Mouse (Mus musculus): ENCODE measurements around the gene Slc25a16. TPM values are rescaled to one million over a fixed set of nuclear protein-coding genes. Genes with fewer than 3 reads are reported as not detected.

Gene Slc25a16
- polyA plus RNA-seq, 1 experiment from 2014 or later, result 18.7 TPM

DNA sequence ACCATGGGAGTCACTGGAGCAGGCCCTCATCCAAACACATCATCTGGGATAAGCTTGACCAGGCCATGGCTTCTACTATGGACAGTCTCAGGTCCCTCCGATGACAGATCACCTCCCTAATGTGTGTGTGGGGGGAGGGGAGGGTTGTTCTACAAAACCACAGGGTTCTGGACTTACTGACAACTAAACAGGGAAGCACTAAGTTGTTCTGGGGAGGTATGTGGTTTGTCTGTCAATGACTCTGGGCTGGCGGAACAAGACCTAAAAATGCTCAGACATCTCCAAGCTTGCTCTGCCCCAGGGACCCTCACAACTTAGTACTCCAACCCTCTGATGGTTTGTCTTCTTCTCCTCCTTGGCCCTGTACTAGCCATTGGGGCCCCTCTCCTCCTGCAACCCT, 9.3 kb upstream of the Slc25a16 start:
- Histone ChIP-seq H3K4me2 (replicated peaks) (no peak overlapping the region), H3K9ac (replicated peaks) (no peak overlapping the region), H3K4me3 (no peak overlapping the region), H3K4me1 (no peaks in the 10 kb centered on the region), H3K36me3 (no peaks in the 10 kb centered on the region), H3K9me3 (no peaks in the 10 kb centered on the region), H3K27ac (replicated peaks) (no peak overlapping the region), H3K27me3 (no peaks in the 10 kb centered on the region)
- no peak for ATAC-seq (replicated peaks)
- WGBS, result 88% methylated on average over 2 of the region's 2 CpGs

DNA sequence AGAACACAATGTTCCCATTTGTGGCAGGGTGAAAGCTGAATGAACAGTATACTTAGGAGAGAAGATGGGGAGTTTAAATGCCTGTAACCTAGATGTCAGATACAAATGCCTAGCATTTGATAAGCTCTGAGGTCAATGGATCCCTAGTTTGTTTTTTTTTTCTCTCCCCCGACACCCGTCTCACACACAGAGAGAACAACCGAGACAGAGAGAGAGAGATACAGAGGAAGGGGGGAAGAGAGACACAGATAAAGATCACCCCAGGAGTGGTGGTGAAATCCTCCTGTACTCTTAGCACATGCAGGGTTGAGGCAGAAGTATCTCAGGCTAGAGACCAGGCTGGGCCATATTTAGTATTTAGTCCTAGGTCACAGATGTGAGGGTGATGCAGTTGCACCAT, 1.4 kb upstream of the Slc25a16 start:
- no peak overlapping the region for H3K4me2 ChIP-seq (replicated peaks)
- 79% methylated on average over 3 of the region's 3 CpGs for WGBS

DNA sequence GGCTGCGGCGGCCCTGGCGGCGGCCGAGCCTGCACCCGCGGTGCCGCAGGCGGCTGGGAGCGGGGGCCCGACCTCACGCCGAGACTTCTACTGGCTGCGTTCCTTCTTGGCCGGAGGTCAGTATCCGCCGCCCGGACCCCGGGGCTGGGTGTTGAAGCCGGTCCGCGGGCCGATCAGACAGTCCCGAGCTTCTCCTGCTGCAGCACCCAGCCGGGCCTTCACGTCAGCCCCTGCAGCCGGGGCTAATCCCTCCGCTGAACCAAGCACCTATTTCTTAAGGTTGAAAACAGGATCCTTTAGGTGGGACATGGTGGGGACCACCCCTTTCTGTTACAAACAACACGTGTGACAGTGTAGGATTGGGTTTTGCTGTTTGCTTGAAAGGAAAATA, 328 bp downstream of the Slc25a16 start:
- Histone ChIP-seq H3K27ac (replicated peaks) (peak overlapping the region; percentile 85), H3K36me3 (no peaks in the 10 kb centered on the region), H3K4me3 (peak overlapping the region; percentile 73), H3K9ac (replicated peaks) (peak overlapping the region; percentile 89), H3K9me3 (no peaks in the 10 kb centered on the region), H3K4me1 (peaks cover 20% of the 10 kb centered on the region), H3K27me3 (no peaks in the 10 kb centered on the region), H3K4me2 (replicated peaks) (peak overlapping the region; percentile 70)
- 0% methylated on average over 29 of the region's 29 CpGs for WGBS
- ATAC-seq (replicated peaks), result peak; percentile 74

More for the DNA sequence above, 1.4 kb upstream of the Slc25a16 start:
- H3K4me1 ChIP-seq, result peaks cover 16% of the 10 kb centered on the region
- no peak overlapping the region for H3K4me3 ChIP-seq
- no peaks in the 10 kb centered on the region for H3K36me3 ChIP-seq
- ATAC-seq (replicated peaks), result no peak
- no peaks in the 10 kb centered on the region for H3K9me3 ChIP-seq
- no peak overlapping the region for H3K27ac ChIP-seq (replicated peaks)
- H3K9ac ChIP-seq (replicated peaks), result no peak overlapping the region
- no peaks in the 10 kb centered on the region for H3K27me3 ChIP-seq

DNA sequence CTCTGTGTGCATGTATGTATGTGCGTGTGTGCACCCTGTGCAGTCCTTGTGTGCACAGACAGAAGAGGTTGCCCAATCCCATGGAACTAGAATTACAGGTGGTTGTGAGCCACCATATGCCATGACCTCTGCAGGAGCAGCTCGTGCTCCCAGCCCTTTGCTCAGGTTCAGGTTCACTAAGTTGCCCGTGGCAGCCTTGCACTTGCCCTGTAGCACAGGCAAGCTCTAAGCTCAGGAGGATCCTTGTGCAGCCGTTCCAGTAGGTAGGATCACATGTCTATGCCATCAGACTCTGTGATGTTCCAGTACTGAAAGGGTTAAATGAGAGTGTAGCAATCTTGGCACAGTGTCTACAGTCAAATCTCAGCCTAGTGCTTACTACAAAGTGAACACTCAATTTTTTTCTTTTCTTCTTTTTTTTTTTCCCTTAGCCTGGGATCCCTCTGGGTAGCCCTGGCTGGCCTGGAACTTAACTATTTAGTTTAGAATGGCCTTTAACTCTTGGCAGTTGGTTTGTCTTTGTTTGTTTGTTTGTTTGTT, 3.7 kb downstream of the Slc25a16 start:
- Histone ChIP-seq H3K9ac (replicated peaks) (no peak overlapping the region), H3K4me1 (peaks cover 20% of the 10 kb centered on the region), H3K36me3 (peaks cover 11% of the 10 kb centered on the region), H3K27me3 (no peaks in the 10 kb centered on the region), H3K27ac (replicated peaks) (no peak overlapping the region), H3K4me2 (replicated peaks) (no peak overlapping the region), H3K4me3 (no peak overlapping the region), H3K9me3 (no peaks in the 10 kb centered on the region)
- no peak for ATAC-seq (replicated peaks)
- 84% methylated on average over 4 of the region's 4 CpGs for WGBS

GRCm38 (mm10) chr10:62932381-62932780, 11.9 kb downstream of the Slc25a16 start:
- H3K36me3 ChIP-seq, result peaks cover 57% of the 10 kb centered on the region
- H3K9ac ChIP-seq (replicated peaks), result no peak overlapping the region
- no peaks in the 10 kb centered on the region for H3K9me3 ChIP-seq
- no peaks in the 10 kb centered on the region for H3K27me3 ChIP-seq
- WGBS, result 96% methylated on average over 1 of the region's 1 CpGs
- H3K4me1 ChIP-seq, result no peaks in the 10 kb centered on the region
- H3K4me3 ChIP-seq, result no peak overlapping the region
- H3K4me2 ChIP-seq (replicated peaks), result no peak overlapping the region
- H3K27ac ChIP-seq (replicated peaks), result no peak overlapping the region
- ATAC-seq (replicated peaks), result no peak

GRCm38 (mm10) chr10:62944975-62945580, 24.6 kb downstream of the Slc25a16 start:
- 88% methylated on average over 10 of the region's 10 CpGs for WGBS
- no peak overlapping the region for H3K4me3 ChIP-seq
- H3K9me3 ChIP-seq, result no peaks in the 10 kb centered on the region
- H3K27me3 ChIP-seq, result no peaks in the 10 kb centered on the region
- H3K4me1 ChIP-seq, result 0 out of 2 replicates have a peak, but pooled peaks cover 4% of the 10 kb centered on the region
- peaks cover 35% of the 10 kb centered on the region for H3K36me3 ChIP-seq
- no peak overlapping the region for H3K4me2 ChIP-seq (replicated peaks)
- no peak overlapping the region for H3K27ac ChIP-seq (replicated peaks)
- ATAC-seq (replicated peaks), result no peak
- H3K9ac ChIP-seq (replicated peaks), result no peak overlapping the region

DNA sequence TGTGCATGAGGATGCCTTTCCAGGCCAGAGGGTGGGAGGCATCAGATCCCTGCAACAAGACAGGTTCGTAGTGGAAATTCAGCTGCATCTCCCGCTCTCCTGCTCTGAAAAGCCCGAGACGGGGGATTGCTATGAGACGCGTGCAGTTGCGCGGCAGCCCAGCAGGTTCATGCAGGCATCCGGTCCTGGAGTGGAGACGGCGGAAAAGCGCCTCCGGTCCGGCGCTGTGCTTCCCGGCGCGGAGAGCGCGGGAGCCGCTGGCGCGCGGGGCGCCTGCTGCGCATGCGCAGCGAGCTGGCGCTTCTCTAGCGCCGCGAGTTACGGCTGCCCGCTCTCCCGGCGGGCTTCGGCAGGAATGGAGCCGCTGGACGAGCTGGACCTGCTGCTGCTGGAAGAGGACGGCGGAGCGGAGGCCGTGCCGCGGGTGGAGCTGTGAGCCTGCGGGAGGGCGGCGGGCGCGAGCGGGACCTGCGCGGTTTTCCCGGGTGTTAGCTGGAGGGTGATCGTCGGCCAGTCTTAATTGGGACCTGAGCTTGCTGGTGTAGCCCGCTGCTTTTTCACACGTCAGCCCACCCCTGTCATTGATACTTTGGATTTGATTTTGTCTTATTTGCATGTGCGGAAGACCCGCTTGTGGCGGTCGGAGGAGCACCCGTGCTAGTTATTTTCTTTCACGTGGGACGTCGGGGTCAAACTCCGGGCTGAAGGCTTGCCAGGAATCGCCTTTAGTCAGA, 26.5 kb downstream of the Slc25a16 start, which contains the start of gene Dna2:
Gene Dna2, plus strand, starts transcription at position 289 of the 734 bp plus-strand sequence.
- Histone ChIP-seq H3K36me3 (peaks cover 27% of the 10 kb centered on the region), H3K27me3 (no peaks in the 10 kb centered on the region), H3K9ac (replicated peaks) (peak within 1 kb of the TSS; percentile 79), H3K4me1 (0 out of 2 replicates have a peak, but pooled peaks cover 4% of the 10 kb centered on the region), H3K4me2 (replicated peaks) (peak within 1 kb of the TSS; percentile 63), H3K4me3 (peak within 1 kb of the TSS; percentile 81), H3K27ac (replicated peaks) (peak within 1 kb of the TSS; percentile 87), H3K9me3 (no peaks in the 10 kb centered on the region)
- ATAC-seq (replicated peaks), result peak; percentile 95
- under 1% methylated on average over 68 of the region's 68 CpGs for WGBS

GRCm38 (mm10) chr10:62948551-62948950, 28.1 kb downstream of the Slc25a16 start:
- no peak for ATAC-seq (replicated peaks)
- Histone ChIP-seq H3K4me3 (no peak overlapping the region), H3K27ac (replicated peaks) (no peak overlapping the region), H3K9ac (replicated peaks) (no peak overlapping the region), H3K36me3 (peaks cover 11% of the 10 kb centered on the region), H3K27me3 (no peaks in the 10 kb centered on the region), H3K4me1 (0 out of 2 replicates have a peak, but pooled peaks cover 4% of the 10 kb centered on the region), H3K4me2 (replicated peaks) (no peak overlapping the region), H3K9me3 (no peaks in the 10 kb centered on the region)
- 96% methylated on average over 7 of the region's 7 CpGs for WGBS

DNA sequence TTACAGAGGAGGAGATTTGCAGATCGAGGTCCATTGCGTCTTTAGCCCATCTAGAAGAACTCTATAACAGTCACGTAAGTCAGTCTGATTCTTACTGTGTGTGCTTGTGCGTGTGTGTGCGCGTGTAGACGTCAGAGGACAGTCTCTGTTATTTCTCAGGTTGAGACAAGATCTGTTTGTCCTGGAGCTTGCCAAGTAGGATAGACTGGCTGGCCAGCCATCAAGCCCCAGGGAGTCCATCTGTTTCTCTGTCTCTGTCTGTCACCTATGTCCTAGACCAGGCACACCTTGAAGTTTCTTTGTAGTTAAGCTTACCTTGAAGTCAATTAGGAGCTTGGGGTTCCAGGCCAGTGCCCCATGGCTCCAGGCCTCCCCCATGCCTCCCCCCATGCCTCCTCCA, 43.5 kb downstream of the Slc25a16 start:
- no peaks in the 10 kb centered on the region for H3K9me3 ChIP-seq
- 95% methylated on average over 7 of the region's 7 CpGs for WGBS
- ATAC-seq (replicated peaks), result no peak
- no peak overlapping the region for H3K9ac ChIP-seq (replicated peaks)
- no peak overlapping the region for H3K27ac ChIP-seq (replicated peaks)
- no peaks in the 10 kb centered on the region for H3K4me1 ChIP-seq
- H3K36me3 ChIP-seq, result peaks cover 46% of the 10 kb centered on the region
- H3K4me2 ChIP-seq (replicated peaks), result no peak overlapping the region
- H3K4me3 ChIP-seq, result no peak overlapping the region
- no peaks in the 10 kb centered on the region for H3K27me3 ChIP-seq

DNA sequence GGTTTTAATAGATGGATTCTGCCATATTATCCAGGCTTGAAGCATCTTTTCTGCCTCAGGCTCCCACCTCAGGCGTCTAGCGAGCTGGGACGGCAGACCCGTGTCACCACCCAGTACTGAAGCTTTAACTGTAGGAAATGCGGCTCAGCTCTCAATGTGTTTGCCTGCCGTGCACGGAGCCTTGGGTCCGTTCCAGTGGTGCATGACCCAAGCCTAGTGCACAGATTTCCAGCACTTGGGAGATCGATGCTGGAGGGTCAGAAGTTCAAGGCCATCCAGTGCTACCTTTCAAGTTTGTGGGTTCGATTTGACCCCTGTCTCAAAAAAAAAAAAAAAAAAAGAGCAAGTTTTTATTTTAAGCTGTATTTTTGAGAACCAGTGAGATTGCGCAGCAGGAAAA, 45.4 kb downstream of the Slc25a16 start:
- H3K36me3 ChIP-seq, result peaks cover 40% of the 10 kb centered on the region
- H3K4me3 ChIP-seq, result no peak overlapping the region
- no peaks in the 10 kb centered on the region for H3K9me3 ChIP-seq
- H3K4me1 ChIP-seq, result no peaks in the 10 kb centered on the region
- ATAC-seq (replicated peaks), result no peak
- H3K9ac ChIP-seq (replicated peaks), result no peak overlapping the region
- no peaks in the 10 kb centered on the region for H3K27me3 ChIP-seq
- 93% methylated on average over 11 of the region's 11 CpGs for WGBS
- no peak overlapping the region for H3K4me2 ChIP-seq (replicated peaks)
- no peak overlapping the region for H3K27ac ChIP-seq (replicated peaks)

- ATAC-seq (replicated peaks), result no peak
- Histone ChIP-seq H3K9ac (replicated peaks) (no peak overlapping the region), H3K27me3 (no peaks in the 10 kb centered on the region), H3K4me1 (no peaks in the 10 kb centered on the region), H3K4me2 (replicated peaks) (no peak overlapping the region), H3K4me3 (no peak overlapping the region), H3K36me3 (peaks cover 37% of the 10 kb centered on the region), H3K9me3 (no peaks in the 10 kb centered on the region), H3K27ac (replicated peaks) (no peak overlapping the region)
- 95% methylated on average over 15 of the region's 15 CpGs for WGBS
These were observed 45.9 kb downstream of the Slc25a16 start for GRCm38 (mm10) chr10:62966291-62966690.

- Histone ChIP-seq H3K27ac (replicated peaks) (no peak overlapping the region), H3K27me3 (no peaks in the 10 kb centered on the region), H3K36me3 (peaks cover 11% of the 10 kb centered on the region), H3K4me3 (no peak overlapping the region), H3K4me1 (no peaks in the 10 kb centered on the region), H3K9ac (replicated peaks) (no peak overlapping the region), H3K9me3 (no peaks in the 10 kb centered on the region), H3K4me2 (replicated peaks) (no peak overlapping the region)
- no peak for ATAC-seq (replicated peaks)
- 68% methylated on average over 16 of the region's 16 CpGs for WGBS
These were observed 51.4 kb downstream of the Slc25a16 start for GRCm38 (mm10) chr10:62971821-62972220.

Data from forebrain, embryonic 15.5 days (tissue).